Mouse (Mus musculus): Measurements from ENCODE around the gene Tnfrsf21.

Tnfrsf21 gene

DNA sequence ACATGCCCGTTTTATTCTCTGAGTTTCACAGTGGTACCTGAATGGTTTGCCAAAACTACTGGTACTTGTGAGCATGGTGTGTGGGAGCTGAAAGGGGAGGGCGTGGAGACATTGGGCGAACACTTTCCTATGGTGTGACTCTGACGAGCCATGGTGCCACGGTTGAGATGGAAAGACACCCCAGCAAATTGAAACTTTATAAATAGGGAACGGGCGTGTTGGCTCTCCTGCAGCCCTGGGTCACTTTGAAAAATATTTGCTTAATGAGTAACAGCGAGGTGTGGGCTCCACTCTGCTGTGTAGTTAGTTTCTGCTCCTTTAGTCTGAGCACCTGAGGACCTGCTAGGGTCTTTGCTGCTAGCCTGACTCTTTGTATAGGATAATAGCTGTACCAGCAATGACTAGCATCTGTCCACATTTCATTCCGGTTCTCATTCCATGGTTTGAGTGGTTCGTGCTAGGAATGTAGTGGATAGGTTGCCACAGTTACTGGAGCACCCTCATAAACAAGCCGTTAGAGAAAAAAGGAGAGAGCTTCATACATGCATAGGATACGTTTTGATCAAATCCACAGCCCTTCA is 7.4 kb downstream of the Tnfrsf21 start:
- in situ Hi-C loops (cut with MboI; ENCODE audit: unreplicated experiment in 2 of 2) = loop anchor here in 1 of 2 experiments (5.0 kb wide), 1 partner anchor 204 kb away; no protein-coding TSS in a partner anchor

DNA sequence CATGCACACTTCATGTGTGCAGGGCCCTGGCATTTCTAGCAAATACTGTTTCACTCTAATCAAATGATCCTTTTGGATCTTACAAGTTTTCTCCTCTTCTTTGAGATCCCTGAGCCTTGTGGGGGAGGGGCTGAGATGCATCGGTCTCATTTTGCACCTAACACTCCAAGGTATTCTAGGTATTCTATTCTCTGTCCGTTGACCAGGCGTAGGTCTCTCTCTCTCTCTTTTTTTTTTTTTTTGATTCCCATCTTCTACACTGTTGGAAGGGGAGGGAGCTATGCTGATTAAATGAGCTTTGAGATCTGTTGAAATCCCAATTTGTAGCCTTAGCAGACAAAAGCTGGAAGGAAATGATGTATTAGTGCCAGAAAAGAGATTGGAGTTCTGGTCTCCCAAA is 8.2 kb downstream of the Tnfrsf21 start:
- in situ Hi-C loops (cut with MboI; ENCODE audit: unreplicated experiment in 2 of 2) = loop anchor here in 1 of 2 experiments (5.0 kb wide), 1 partner anchor 203 kb away; no protein-coding TSS in a partner anchor

DNA sequence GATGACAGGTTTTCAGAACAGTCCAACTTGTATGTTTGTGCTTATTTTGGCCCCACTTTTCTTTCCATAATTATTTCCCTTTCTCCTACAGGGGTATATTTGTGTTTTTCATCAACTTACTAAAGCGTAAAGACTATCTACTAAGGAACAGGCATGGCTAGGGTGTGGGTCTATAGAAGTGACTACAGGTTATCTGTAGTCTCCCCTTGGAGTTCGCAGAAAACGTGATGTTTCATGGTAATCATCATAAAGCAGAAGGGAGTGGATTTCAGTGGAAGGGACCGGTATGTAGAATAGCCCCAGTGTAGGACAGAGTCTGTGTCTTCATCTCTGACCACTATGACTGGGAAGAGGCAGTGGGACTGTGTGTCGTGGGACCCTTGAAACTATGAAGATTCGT is 8.7 kb downstream of the Tnfrsf21 start:
- in situ Hi-C loops (cut with MboI; ENCODE audit: unreplicated experiment in 2 of 2) = no loop called here

- in situ Hi-C loops (cut with MboI; ENCODE audit: unreplicated experiment in 2 of 2) = no loop called here
These were observed 9.7 kb downstream of the Tnfrsf21 start for GRCm38 (mm10) chr17:43025819-43026593.

DNA sequence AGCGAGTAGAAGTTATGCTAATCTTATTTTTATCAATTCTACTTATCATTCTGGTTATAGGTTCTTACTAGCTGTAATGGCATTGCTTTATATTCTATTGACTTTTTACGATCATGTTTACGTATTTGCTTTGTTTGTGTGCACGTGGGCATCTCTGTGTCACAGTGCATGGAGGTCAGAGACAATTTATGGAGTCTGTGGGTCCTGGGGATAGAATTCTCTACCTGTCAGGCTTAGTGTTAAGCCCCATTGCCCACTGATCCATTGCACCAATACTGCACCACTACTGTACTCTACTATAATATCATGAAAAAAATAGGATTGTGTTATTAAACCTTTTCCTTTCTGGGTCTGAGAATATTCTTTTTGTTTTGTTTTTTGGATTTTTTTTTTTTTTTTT is 10.4 kb downstream of the Tnfrsf21 start:
- in situ Hi-C loops (cut with MboI; ENCODE audit: unreplicated experiment in 2 of 2) = no loop called here

DNA sequence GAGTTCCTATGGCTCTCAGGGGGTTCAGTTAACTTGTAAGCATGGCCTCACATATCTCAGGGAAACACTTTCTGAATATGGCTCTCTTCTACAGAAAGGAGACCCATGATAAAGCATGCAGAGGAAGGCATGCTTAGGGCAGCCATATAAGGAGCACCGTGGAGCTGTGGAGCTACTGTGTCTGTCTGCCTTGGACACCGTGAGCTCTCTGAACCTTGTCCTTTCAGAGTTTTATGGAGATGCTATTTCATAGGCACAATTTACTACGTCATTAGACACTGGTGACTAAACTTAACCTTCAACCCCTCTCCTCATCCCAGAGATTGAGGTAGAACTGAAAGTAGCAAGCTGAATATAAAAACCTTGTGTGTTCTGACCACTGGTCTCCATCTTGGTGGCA is 13.2 kb downstream of the Tnfrsf21 start:
- in situ Hi-C loops (cut with MboI; ENCODE audit: unreplicated experiment in 2 of 2) = no loop called here

GRCm38 (mm10) chr17:43030290-43030689 is 13.9 kb downstream of the Tnfrsf21 start:
- in situ Hi-C loops (cut with MboI; ENCODE audit: unreplicated experiment in 2 of 2) = no loop called here

DNA sequence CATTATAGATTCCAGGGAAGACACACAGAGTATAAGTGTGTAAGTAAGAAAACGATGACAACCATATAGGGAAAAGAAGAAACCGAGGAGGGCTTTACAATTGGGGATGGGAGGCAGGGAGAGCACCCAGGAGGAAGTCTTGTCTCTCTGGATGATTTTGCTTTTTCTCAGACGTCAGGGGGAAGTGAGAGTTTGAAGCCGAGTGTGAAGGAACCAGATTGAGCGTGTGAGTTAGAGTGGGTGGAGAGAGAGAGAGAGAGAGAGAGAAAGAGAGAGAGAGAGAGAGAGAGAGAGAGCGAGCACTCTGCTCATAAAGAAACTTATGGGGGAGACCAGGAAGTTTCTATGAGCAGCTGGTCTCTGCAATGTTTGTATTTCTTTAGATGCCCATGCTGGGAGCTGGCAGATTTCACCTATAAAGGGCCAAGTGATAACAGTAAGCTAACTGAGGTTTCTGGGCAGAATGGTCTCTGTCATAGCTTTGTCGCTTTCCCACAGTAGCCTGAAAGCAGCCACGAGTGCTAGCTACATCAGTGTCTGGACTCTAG is 16.2 kb downstream of the Tnfrsf21 start:
- in situ Hi-C loops (cut with MboI; ENCODE audit: unreplicated experiment in 2 of 2) = no loop called here

DNA sequence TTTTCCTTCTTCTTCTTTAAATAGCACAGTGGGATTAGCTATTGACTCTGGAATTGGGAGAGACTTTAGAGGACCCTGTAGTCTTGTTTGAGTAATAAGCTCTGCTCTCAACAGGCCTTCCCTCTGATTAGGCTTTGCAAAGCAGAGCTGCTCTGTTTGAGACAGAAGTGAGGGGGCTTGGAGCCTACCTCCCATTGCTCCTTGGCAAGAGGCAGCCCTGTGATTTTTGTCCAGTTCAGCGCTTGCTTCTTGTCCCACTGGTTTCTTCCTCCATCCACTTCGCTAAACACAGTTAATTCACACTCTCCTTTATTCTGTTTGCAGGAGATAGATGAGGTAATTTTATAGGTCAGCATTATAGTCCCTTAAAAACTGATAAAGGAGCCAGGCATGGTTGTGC is 19.0 kb downstream of the Tnfrsf21 start:
- in situ Hi-C loops (cut with MboI; ENCODE audit: unreplicated experiment in 2 of 2) = no loop called here

- in situ Hi-C loops (cut with MboI; ENCODE audit: unreplicated experiment in 2 of 2) = no loop called here
These were observed 19.9 kb downstream of the Tnfrsf21 start for GRCm38 (mm10) chr17:43036058-43036757.

- in situ Hi-C loops (cut with MboI; ENCODE audit: unreplicated experiment in 2 of 2) = no loop called here
These were observed 24.2 kb downstream of the Tnfrsf21 start for GRCm38 (mm10) chr17:43040571-43040970.

GRCm38 (mm10) chr17:43050619-43051018 is 34.3 kb downstream of the Tnfrsf21 start:
- in situ Hi-C loops (cut with MboI; ENCODE audit: unreplicated experiment in 2 of 2) = no loop called here

DNA sequence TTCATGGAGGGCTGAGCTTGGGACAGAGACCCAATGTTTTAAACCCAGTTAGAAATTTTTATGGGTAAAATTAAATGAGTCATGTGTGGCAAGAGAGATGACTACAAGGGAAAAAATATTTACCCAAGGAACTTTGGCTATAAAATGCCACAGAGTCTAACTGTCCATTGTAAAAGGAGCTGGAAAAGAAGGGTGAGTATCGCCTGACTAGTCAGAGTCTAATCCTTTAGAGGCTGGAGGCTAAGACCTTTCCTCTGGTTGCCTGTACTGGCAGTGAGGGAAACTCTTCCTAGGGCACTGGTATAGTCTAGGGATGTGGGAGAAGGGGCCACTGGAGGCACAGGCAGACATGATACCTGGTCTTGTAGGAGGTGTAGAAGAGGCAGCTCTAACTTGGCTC is 36.4 kb downstream of the Tnfrsf21 start:
- in situ Hi-C loops (cut with MboI; ENCODE audit: unreplicated experiment in 2 of 2) = no loop called here

DNA sequence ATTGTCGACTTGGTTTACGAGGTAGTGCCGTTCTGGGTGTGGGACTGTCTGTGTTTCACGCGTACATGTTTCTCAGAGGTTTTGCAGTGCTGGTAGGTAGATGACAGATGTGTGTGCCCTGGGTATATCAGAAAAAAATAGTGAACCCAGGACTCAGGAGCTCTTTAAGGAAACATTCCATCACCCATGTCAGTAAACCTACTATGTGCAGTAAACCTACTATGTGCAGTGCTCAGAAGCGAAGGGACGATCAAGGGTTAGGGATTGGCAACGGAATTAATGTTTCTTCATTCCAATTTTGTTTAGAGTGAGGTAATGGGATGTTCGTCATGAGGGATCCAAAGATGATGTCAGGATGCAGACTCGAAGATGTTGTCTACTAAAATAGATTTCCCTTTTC is 37.6 kb downstream of the Tnfrsf21 start:
- in situ Hi-C loops (cut with MboI; ENCODE audit: unreplicated experiment in 2 of 2) = no loop called here

DNA sequence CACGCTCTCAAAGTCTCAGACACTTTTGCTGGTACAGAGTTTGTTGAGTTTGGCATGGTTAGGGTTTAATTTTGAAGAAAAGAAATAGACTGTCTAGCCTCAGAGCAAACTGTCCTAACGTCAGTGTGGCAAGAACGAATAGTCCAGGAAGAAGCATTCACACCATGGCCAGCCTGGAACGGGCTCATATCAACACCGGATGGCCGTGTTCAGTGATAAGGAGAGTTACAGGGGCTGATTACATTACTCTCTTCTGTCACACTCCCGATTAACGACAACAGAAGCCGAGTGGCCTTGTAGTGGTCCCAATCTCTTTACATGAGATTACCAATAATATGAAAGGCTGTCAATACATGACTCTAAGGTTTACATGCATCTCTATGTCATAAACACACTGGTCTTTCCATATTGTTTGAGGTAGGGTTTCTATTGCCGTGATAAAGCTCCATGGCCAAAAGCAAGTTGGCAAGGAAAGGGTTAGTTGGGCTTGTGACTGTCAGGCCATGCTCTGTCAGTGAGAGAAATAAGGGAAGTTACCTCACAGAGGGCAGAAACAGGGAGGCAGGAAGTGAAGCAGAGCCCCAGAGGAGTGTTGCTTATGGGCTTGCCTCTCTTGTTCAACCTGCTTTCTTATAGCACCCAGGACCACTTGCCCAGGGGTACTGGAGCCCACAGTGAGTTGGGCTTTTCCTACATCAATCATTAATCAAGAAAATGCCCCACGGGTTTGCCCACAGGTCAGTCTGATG is 42.1 kb downstream of the Tnfrsf21 start:
- in situ Hi-C loops (cut with MboI; ENCODE audit: unreplicated experiment in 2 of 2) = no loop called here

DNA sequence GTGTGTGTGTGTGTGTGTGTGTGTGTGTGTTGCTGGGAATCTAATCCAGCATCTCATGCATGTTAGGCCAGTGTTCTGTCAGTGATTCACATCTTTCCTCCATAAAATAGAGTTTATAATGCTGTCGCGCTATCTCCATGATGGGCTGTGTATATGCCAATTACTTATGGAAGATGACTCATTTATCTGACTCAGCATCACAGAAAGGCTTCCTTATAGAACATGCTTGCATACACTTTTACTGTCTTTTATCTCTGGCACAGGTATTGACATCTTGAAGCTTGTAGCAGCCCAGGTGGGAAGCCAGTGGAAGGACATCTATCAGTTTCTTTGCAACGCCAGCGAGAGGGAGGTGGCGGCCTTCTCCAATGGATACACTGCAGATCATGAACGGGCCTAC is 48.4 kb downstream of the Tnfrsf21 start:
- in situ Hi-C loops (cut with MboI; ENCODE audit: unreplicated experiment in 2 of 2) = no loop called here

DNA sequence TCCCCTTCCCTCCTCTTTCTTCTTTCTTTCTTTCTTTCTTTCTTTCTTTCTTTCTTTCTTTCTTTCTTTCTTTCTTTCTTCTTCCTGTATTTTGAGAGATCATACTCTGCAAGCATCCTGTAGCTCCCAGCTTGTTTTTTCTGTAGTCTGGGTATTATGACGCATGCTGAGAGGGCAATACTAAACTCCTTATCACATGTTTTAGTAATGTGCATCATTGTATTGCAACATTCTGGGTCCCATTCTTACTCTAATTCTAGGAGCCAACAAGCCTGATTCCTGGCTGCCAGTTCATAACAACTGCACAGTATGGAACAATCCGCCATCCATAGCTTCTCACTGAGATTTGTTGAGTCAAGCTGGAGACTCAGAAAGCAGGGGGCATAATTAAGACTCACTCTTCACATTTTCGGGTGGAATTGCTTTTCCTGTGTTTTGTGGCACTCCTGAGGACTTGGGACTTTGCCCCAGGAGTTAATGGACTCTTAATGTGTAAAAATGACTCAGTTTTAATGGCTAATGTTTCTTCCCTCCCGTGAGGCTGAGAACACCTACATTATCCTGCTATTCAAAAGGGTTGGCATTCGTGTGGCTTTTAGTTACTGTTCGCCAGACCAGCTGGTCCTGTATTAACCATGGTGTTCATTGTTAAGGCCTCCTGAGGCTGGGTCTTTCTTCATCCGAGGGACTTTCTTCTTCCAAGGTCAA is 52.6 kb downstream of the Tnfrsf21 start:
- in situ Hi-C loops (cut with MboI; ENCODE audit: unreplicated experiment in 2 of 2) = no loop called here

DNA sequence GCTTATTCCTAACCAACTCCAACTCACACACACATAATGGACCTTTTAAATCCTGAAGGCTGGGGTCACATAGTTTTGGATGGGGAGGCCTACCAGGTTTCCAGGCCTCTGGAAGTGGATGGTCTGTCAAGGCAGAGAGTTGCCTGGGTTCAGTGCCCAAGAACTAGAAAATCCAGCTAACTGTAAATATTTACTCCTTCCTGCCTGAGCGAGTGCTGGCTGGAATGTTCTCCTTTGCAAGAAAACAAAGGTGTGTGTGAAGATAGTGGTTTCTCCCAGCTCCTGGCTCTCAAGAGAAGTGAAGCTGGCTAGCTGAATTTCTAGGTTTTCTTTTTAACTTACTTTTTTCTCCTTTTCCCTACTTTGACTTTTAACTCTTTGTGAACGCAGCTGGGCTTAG is 54.6 kb downstream of the Tnfrsf21 start:
- in situ Hi-C loops (cut with MboI; ENCODE audit: unreplicated experiment in 2 of 2) = no loop called here

GRCm38 (mm10) chr17:43072142-43072786 is 55.9 kb downstream of the Tnfrsf21 start:
- in situ Hi-C loops (cut with MboI; ENCODE audit: unreplicated experiment in 2 of 2) = no loop called here

GRCm38 (mm10) chr17:43072787-43073148 is 56.4 kb downstream of the Tnfrsf21 start:
- in situ Hi-C loops (cut with MboI; ENCODE audit: unreplicated experiment in 2 of 2) = no loop called here

Measured in v-Abl transformed pro-B cells (cell line).